Mouse (Mus musculus) brain, embryonic 14.5 days (tissue): ENCODE measurements at regions not wholly inside any gene's neighbourhood (a gene's known extent, or its start where the extent isn't known, plus 50 kb on each side); places are given as distances from the start of the nearest gene placed in this dataset.

Experiments used
- CTCF ChIP-seq: fragments of 200-500 bp; IDR thresholded peaks from 2 replicates; pipeline ENCODE4 v1.5.1; 2012; ENCODE audit warnings: inconsistent platforms, mild to moderate bottlenecking, moderate library complexity, borderline replicate concordance; ENCODE audit not compliant: insufficient read depth, insufficient read length; ENCODE audit errors: extremely low read depth
- POLR2A ChIP-seq: fragments of 200-500 bp; IDR thresholded peaks from 2 replicates; pipeline ENCODE4 v1.6.1; 2012; ENCODE audit warnings: mild to moderate bottlenecking, inconsistent platforms, borderline replicate concordance; ENCODE audit not compliant: poor library complexity, insufficient read depth, insufficient read length, severe bottlenecking; ENCODE audit errors: extremely low read depth

DNA sequence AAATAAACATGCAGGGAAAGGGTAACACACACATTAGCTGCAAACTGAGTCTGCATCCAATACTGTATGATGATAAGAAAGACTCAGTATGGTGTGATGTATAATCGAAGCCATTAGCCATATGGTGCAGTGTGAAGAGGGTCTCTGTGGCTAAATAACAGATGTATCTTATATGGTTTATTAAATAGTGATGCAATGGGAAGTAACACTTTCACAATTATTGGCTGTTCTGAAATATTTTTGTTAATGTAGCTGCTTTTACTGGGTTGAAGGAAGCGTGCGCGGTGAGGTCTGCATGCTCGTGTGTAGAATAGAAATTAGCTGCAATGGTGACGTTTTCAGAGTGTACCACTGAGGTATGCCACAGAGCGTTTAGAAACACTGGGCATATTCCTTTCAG, 221.7 kb upstream of the Zic1 start:
- no peak for TF ChIP-seq POLR2A
- no peak for TF ChIP-seq CTCF
